Mouse (Mus musculus) thymus, adult 2 months (tissue): Measurements from ENCODE around the gene Nt5c3b.

ENCODE experiments used
- CTCF ChIP-seq: fragments of 200-500 bp; IDR thresholded peaks from 2 replicates; pipeline ENCODE4 v1.5.1; 2012; ENCODE audit warnings: mild to moderate bottlenecking, control low read depth, low read length, moderate library complexity, borderline replicate concordance; ENCODE audit not compliant: control insufficient read depth, poor library complexity, insufficient read depth; ENCODE audit errors: extremely low read depth
- POLR2A ChIP-seq: fragments of 200-500 bp; IDR thresholded peaks from 2 replicates; pipeline ENCODE4 v1.6.1; 2012; ENCODE audit warnings: mild to moderate bottlenecking, low read length, control low read depth, moderate library complexity; ENCODE audit not compliant: control insufficient read depth, poor library complexity, insufficient read depth; ENCODE audit errors: extremely low read depth

- TF ChIP-seq POLR2A = no peak
- TF ChIP-seq CTCF = no peak
Measured at GRCm38 (mm10) chr11:100485801-100486538, 44.4 kb upstream of the Nt5c3b start.
